Mouse (Mus musculus): ENCODE measurements at regions not wholly inside any gene's neighbourhood (a gene's known extent, or its start where the extent isn't known, plus 50 kb on each side); places are given as distances from the start of the nearest gene placed in this dataset.

- no peak for DNase-seq
These were observed 156.3 kb downstream of the Grm4 start for GRCm38 (mm10) chr17:27364899-27365298.

- no peak for DNase-seq
These were observed 156.9 kb downstream of the Grm4 start for GRCm38 (mm10) chr17:27364338-27364737.

DNA sequence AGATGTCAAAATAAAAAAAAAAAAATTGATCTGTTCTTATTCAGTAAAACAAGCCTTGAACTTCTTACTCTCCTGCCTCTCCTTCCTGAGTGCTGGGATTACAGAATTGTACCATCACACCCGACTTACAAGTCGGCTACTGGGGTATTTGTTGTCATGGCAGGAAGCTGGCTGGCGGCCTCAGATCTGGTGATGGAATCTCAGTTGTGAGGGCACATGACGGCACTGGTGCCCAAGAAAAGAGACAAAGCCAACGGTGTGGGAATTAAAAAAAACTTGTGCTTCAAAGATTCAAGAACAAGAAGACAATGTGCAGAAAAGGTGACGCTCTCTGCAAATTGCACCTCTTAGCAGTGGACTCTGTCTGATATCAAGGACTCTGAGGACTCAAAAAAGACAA is 157.3 kb downstream of the Grm4 start:
- DNase-seq = no peak

- no peak for DNase-seq
These were observed 158.0 kb upstream of the Lemd2 start for GRCm38 (mm10) chr17:27362221-27362620.

- DNase-seq = peak; percentile 11
These were observed 157.1 kb upstream of the Lemd2 start for GRCm38 (mm10) chr17:27361362-27361761.

- no peak for DNase-seq
These were observed 152.6 kb upstream of the Lemd2 start for GRCm38 (mm10) chr17:27356862-27357261.

GRCm38 (mm10) chr17:27355717-27356116 is 151.4 kb upstream of the Lemd2 start:
- DNase-seq = no peak

- no peak for DNase-seq
These were observed 150.8 kb upstream of the Lemd2 start for GRCm38 (mm10) chr17:27355056-27355455.

GRCm38 (mm10) chr17:27349911-27350310 is 145.6 kb upstream of the Lemd2 start:
- no peak for DNase-seq

- no peak for DNase-seq
These were observed 145.2 kb upstream of the Lemd2 start for GRCm38 (mm10) chr17:27349432-27349831.

- no peak for DNase-seq
These were observed 138.0 kb upstream of the Lemd2 start for GRCm38 (mm10) chr17:27341952-27342890.

DNA sequence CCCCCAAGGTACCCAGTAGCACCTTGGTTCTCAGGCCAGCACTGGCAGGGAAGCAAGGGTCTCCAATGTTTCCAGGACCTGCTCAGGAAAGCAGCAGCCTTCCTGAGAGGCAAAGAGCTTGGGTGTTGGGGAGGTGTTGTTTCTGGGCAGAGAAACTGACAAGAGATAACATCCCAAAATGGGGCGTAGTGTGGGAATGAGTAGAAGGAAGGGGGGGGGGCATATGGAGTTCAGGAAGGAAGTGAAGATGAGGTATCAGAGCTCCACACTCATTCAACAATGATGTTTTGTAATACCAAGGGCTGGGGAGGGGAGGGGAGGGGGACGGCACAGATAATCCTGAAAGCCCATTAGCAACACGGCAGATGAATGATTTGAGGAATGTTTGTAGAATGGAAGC is 135.6 kb upstream of the Lemd2 start:
- no peak for DNase-seq

DNA sequence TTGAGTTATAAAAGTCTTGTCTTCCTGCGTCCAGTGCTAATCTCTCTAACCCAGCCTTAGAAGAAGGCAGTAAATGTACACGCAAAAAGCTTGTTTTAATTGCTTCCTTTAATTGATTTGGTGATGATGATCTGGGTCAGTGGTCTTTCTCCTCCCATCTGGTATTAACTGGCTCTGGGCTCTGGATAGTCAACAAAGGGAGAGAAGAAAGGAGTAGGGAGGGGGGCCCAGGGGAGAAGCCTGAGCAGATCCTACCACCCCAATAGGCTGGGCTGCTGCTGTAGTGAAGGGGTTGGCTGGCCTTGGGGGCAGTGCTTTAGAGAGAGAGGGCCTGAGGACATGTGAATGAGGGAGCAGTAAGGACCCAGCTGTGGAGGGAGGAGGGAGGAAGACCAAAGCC is 135.0 kb upstream of the Lemd2 start:
- DNase-seq = no peak

- DNase-seq = no peak
These were observed 131.4 kb upstream of the Lemd2 start for GRCm38 (mm10) chr17:27335621-27336020.

- DNase-seq = no peak
These were observed 129.3 kb upstream of the Lemd2 start for GRCm38 (mm10) chr17:27333593-27333992.

DNA sequence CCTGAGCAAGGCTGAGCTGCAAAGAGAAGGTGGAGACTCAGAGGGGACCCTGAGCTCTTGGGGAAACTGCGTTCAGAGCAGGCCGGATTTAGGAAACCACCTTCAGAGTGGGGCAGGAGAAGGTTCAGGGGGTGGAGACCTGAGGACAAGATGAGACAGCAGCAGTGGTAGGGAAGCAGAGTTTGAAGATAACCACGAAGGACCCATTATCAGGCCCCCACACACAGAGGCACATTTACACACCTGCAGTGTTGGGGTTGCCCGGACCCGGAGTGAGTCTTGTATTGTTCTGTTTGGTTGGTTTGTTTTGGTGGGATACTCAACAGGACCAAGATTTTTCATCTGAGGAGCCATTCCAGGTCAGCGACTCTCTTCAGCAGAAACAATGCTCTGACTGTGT is 128.9 kb upstream of the Lemd2 start:
- no peak for DNase-seq

- DNase-seq = no peak
These were observed 127.8 kb upstream of the Lemd2 start for GRCm38 (mm10) chr17:27332076-27332475.

- no peak for DNase-seq
These were observed 127.4 kb upstream of the Lemd2 start for GRCm38 (mm10) chr17:27331630-27332029.

DNA sequence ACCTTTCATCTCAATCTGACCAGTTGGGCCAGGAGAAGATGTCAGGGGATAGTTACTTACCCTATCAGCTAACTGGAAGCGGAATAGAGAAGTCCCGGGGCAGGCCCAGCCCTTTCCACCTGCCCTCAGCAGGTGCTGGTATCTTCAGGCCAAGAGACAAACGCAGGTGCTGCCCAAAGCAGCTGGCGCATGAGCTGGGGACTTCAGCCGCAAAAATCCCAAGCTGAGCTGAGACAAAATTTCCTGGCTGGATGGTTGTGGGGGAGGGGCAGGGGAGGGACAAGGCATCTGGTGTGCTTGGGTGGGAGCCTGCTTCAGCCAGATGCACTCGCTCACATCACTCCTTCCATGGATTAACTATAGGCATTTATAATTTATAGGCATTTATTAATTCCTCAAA is 125.5 kb upstream of the Lemd2 start:
- no peak for DNase-seq

- DNase-seq = no peak
These were observed 124.9 kb upstream of the Lemd2 start for GRCm38 (mm10) chr17:27329183-27329582.

DNA sequence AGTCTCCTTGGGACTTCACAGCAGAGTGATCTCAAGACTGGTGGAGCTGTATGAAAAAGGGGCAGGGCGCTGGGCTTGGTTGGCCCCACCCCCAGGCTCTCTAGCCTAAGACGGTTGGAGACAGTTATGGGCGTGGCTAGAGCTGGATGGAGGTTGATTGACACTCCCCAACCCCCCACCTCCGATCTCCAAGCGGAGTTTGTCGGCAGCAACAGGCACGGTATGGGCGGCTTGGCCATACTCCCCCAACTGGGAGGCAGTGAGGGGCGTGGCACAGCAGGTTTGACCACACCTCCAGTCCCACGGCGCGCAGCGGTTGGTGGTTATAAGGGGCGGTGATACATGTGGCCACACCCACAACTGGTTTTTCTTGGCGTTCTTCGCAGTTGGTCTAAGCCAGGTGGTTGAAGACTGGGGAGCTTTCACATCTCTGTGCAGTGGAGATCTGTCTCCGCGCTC is 120.8 kb upstream of the Lemd2 start:
- peak; percentile 77 for DNase-seq

DNA sequence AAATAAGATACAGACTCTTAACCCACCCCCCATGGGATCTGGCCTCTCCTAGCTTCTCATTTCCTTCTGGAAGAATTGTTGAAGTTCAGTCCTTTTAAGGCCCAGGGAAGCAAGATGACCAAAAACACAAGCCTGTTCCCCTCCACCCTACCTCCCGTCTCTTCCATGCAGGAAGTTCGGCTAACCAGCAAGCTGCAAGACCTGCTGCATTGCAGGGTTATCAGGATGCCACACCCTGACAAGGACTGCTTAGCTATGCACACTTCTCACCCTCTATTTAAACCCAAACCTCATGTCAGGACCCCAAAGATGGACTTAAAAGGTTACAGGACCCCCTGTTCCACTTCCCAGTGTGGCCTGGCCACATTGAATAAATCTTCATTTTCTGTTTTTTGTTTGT is 119.2 kb upstream of the Lemd2 start:
- DNase-seq = peak; percentile 3

DNA sequence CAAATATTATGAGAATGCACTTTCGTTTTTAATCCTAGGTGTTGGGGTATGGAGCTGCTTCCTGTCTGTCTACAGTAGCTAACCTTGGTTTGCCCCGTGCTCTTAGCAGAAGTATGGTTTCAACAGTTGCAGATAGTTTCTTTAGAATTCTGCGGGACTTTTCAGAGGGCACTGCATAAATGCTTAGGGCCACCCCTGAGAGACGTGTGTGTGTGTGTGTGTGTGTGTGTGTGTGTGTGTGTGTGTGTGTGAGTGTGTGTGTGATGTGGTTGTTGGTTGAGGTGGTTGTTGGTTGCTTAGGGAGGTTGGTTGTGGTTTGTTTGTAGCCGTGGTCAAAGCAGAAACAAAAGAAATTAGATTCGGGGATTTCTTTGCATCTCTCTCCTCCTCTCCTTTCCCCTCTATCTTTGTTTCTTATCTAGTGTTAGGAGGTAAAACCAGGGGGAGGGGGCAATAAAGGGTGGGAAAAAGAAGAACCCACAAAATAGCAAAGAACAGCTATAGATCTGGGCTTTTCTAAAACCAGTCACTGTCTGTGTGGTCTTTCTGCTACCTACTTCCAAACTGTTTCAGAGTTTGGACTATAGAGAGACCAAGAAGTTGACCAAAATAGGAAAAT is 118.7 kb upstream of the Lemd2 start:
- no peak for DNase-seq

DNA sequence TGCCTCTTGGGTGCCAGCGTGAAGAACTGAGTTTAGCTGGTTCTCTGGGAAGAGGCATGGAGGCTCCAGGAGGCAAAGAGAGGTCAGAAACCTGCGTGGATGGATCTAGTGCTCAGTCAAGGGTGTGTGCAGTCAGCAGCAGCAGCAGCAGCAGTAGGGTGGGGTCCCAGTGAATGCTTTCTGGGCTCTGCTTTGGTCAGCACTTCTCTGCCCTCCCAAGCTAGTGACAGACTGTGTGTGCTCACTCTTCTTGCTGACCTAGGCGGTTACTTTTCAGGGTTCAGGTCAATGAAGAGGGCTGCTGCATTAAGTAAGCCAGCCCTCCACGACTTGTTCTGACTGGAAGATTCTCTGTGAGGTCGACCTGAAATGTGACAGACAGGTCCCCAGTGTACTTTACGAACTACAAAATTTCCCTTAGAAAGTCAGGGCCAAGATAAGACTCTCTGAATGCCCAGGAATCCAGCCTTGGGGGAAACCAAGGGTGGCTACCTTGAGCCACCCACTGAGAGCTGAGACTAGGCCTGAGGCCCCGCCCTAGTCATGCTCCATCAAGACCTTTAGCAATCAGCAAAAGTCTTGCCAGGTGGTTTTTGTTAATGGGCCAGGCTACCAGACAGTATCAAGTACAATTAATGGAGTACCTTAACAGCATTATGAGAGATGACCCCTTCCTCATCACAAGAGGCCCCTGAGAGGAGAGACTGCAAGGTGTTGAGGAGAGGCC is 114.9 kb upstream of the Lemd2 start:
- DNase-seq = peak; percentile 56

All from kidney, adult 11 months (tissue).